Mouse (Mus musculus): ENCODE measurements around the gene Pate2. TPM values are rescaled to one million over a fixed set of nuclear protein-coding genes. Genes with fewer than 3 reads are reported as not detected.

Gene Pate2
- polyA plus RNA-seq, 1 experiment from 2014 or later: 0.96 TPM

- Histone ChIP-seq H3K36me3 (ENCODE audit: control insufficient read depth, insufficient read depth, low read length) (peaks cover 14% of the 10 kb centered on the region; the same call in 1 of the 2 replicates), H3K27ac (ENCODE audit: low read depth, low read length) (no peak overlapping the region), H3K9me3 (ENCODE audit: control insufficient read depth, low read length) (no peaks in the 10 kb centered on the region), H3K9ac (ENCODE audit: low read length) (no peak overlapping the region), H3K4me2 (no peak overlapping the region), H3K4me3 (ENCODE audit: low read depth, low read length) (no peak overlapping the region), H3K27me3 (ENCODE audit: control insufficient read depth, insufficient read depth, low read length) (no peaks in the 10 kb centered on the region), H3K4me1 (ENCODE audit: control insufficient read depth, insufficient read depth, low read length) (peaks cover 8% of the 10 kb centered on the region)
- ATAC-seq (ENCODE audit: low FRiP score): no peak
- WGBS: 92% methylated on average over 5 of the region's 5 CpGs
- no peak for DNase-seq (ENCODE audit: low spot score, missing footprints)
Measured at GRCm38 (mm10) chr9:35564536-35565240, 5.4 kb upstream of the Pate2 start.

DNA sequence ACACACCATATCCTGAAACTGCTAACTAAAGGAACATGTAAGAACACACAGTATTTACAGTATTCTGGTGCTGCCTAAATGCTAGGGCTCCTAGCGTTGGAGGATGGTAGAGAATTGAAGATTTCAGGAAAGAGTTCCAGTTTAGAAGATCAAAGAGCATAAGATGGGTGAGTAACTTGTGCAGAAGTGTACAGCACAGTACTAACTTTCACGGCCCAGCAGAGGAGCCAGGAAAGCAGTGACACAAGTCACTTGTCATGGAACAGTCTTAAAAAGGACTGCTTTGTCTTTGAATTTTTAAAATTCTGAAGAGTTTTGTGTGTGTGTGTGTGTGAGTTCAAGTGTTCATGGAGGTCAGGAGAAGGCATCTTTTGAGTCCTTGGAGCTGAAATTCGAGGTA, 2.1 kb upstream of the Pate2 start:
- DNase-seq (ENCODE audit: low spot score, missing footprints): peak; percentile 61
- H3K4me2 ChIP-seq: no peak overlapping the region
- peaks cover 9% of the 10 kb centered on the region for H3K4me1 ChIP-seq (ENCODE audit: control insufficient read depth, insufficient read depth, low read length)
- no peak overlapping the region for H3K27ac ChIP-seq (ENCODE audit: low read depth, low read length)
- H3K4me3 ChIP-seq (ENCODE audit: low read depth, low read length): no peak overlapping the region
- H3K27me3 ChIP-seq (ENCODE audit: control insufficient read depth, insufficient read depth, low read length): no peaks in the 10 kb centered on the region
- ATAC-seq (ENCODE audit: low FRiP score): no peak
- 87% methylated on average over 3 of the region's 3 CpGs for WGBS
- no peaks in the 10 kb centered on the region for H3K9me3 ChIP-seq (ENCODE audit: control insufficient read depth, low read length)
- H3K36me3 ChIP-seq (ENCODE audit: control insufficient read depth, insufficient read depth, low read length): peaks cover 6% of the 10 kb centered on the region; the same call in 1 of the 2 replicates
- no peak overlapping the region for H3K9ac ChIP-seq (ENCODE audit: low read length)

DNA sequence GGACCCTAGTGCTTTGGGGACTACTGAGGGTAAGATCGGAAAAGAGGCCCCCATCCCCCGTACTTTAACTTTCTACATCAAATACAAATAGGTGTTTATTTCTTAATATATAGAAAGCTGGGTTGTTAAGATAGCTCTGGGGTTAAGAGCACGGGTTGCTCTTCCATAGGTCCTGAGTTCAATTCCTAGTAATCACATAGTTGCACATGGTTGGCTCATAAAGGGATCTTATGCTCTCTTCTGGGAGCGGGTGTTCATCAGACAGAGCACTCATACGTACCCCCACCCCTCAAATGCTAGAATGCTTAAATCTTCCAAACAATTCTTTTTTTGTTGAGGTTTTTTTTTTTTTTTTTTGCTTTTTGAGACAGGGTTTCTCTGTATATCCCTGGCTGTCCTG, 579 bp downstream of the Pate2 start:
- peak overlapping the region; percentile 77 for H3K4me3 ChIP-seq (ENCODE audit: low read depth, low read length)
- WGBS: 8% methylated on average over 5 of the region's 5 CpGs
- H3K27me3 ChIP-seq (ENCODE audit: control insufficient read depth, insufficient read depth, low read length): peaks cover 6% of the 10 kb centered on the region; the same call in 1 of the 2 replicates
- H3K9me3 ChIP-seq (ENCODE audit: control insufficient read depth, low read length): no peaks in the 10 kb centered on the region
- no peak overlapping the region; the same call in 1 of the 2 replicates for H3K27ac ChIP-seq (ENCODE audit: low read depth, low read length)
- no peaks in the 10 kb centered on the region for H3K36me3 ChIP-seq (ENCODE audit: control insufficient read depth, insufficient read depth, low read length)
- DNase-seq (ENCODE audit: low spot score, missing footprints): peak; percentile 73
- peaks cover 9% of the 10 kb centered on the region for H3K4me1 ChIP-seq (ENCODE audit: control insufficient read depth, insufficient read depth, low read length)
- peak; percentile 26 for ATAC-seq (ENCODE audit: low FRiP score)
- peak overlapping the region; percentile 82 for H3K9ac ChIP-seq (ENCODE audit: low read length)
- H3K4me2 ChIP-seq: peak overlapping the region; percentile 47

- no peak for ATAC-seq (ENCODE audit: low FRiP score)
- Histone ChIP-seq H3K9me3 (ENCODE audit: control insufficient read depth, low read length) (no peaks in the 10 kb centered on the region), H3K4me2 (peak overlapping the region; percentile 28; the same call in 1 of the 2 replicates), H3K9ac (ENCODE audit: low read length) (no peak overlapping the region), H3K4me3 (ENCODE audit: low read depth, low read length) (peak overlapping the region; percentile 6; the same call in 1 of the 2 replicates), H3K27ac (ENCODE audit: low read depth, low read length) (no peak overlapping the region), H3K4me1 (ENCODE audit: control insufficient read depth, insufficient read depth, low read length) (peaks cover 4% of the 10 kb centered on the region), H3K36me3 (ENCODE audit: control insufficient read depth, insufficient read depth, low read length) (no peaks in the 10 kb centered on the region), H3K27me3 (ENCODE audit: control insufficient read depth, insufficient read depth, low read length) (peaks cover 6% of the 10 kb centered on the region; the same call in 1 of the 2 replicates)
- peak; percentile 86 for DNase-seq (ENCODE audit: low spot score, missing footprints)
- WGBS: 2% methylated on average over 32 of the region's 32 CpGs
Measured at GRCm38 (mm10) chr9:35574416-35574815, 4.3 kb downstream of the Pate2 start.

GRCm38 (mm10) chr9:35587674-35588073, 17.6 kb downstream of the Pate2 start:
- H3K27me3 ChIP-seq (ENCODE audit: control insufficient read depth, insufficient read depth, low read length): no peaks in the 10 kb centered on the region
- H3K9me3 ChIP-seq (ENCODE audit: control insufficient read depth, low read length): no peaks in the 10 kb centered on the region
- H3K36me3 ChIP-seq (ENCODE audit: control insufficient read depth, insufficient read depth, low read length): no peaks in the 10 kb centered on the region
- H3K27ac ChIP-seq (ENCODE audit: low read depth, low read length): no peak overlapping the region
- no peak for DNase-seq (ENCODE audit: low spot score, missing footprints)
- H3K9ac ChIP-seq (ENCODE audit: low read length): no peak overlapping the region
- no peak overlapping the region for H3K4me3 ChIP-seq (ENCODE audit: low read depth, low read length)
- 38% methylated on average over 1 of the region's 1 CpGs for WGBS
- ATAC-seq (ENCODE audit: low FRiP score): no peak
- H3K4me1 ChIP-seq (ENCODE audit: control insufficient read depth, insufficient read depth, low read length): no peaks in the 10 kb centered on the region
- H3K4me2 ChIP-seq: no peak overlapping the region

GRCm38 (mm10) chr9:35592903-35593302, 22.8 kb downstream of the Pate2 start:
- DNase-seq (ENCODE audit: low spot score, missing footprints) (peak; percentile 85), ATAC-seq (ENCODE audit: low FRiP score) (no peak)
- no peak overlapping the region for H3K27ac ChIP-seq (ENCODE audit: low read depth, low read length)
- no peaks in the 10 kb centered on the region for H3K36me3 ChIP-seq (ENCODE audit: control insufficient read depth, insufficient read depth, low read length)
- no peaks in the 10 kb centered on the region for H3K9me3 ChIP-seq (ENCODE audit: control insufficient read depth, low read length)
- no peak overlapping the region for H3K9ac ChIP-seq (ENCODE audit: low read length)
- H3K4me1 ChIP-seq (ENCODE audit: control insufficient read depth, insufficient read depth, low read length): no peaks in the 10 kb centered on the region
- no peak overlapping the region for H3K4me2 ChIP-seq
- WGBS: 24% methylated on average over 2 of the region's 2 CpGs
- H3K27me3 ChIP-seq (ENCODE audit: control insufficient read depth, insufficient read depth, low read length): no peaks in the 10 kb centered on the region
- no peak overlapping the region for H3K4me3 ChIP-seq (ENCODE audit: low read depth, low read length)

GRCm38 (mm10) chr9:35607647-35608405, 37.7 kb downstream of the Pate2 start:
- Histone ChIP-seq H3K4me3 (ENCODE audit: low read depth, low read length) (no peak overlapping the region), H3K27me3 (ENCODE audit: control insufficient read depth, insufficient read depth, low read length) (no peaks in the 10 kb centered on the region), H3K9ac (ENCODE audit: low read length) (no peak overlapping the region), H3K36me3 (ENCODE audit: control insufficient read depth, insufficient read depth, low read length) (no peaks in the 10 kb centered on the region), H3K4me2 (no peak overlapping the region), H3K9me3 (ENCODE audit: control insufficient read depth, low read length) (no peaks in the 10 kb centered on the region), H3K4me1 (ENCODE audit: control insufficient read depth, insufficient read depth, low read length) (no peaks in the 10 kb centered on the region), H3K27ac (ENCODE audit: low read depth, low read length) (no peak overlapping the region)
- WGBS: 76% methylated on average over 8 of the region's 8 CpGs
- ATAC-seq (ENCODE audit: low FRiP score): no peak
- DNase-seq (ENCODE audit: low spot score, missing footprints): peak; percentile 51

DNA sequence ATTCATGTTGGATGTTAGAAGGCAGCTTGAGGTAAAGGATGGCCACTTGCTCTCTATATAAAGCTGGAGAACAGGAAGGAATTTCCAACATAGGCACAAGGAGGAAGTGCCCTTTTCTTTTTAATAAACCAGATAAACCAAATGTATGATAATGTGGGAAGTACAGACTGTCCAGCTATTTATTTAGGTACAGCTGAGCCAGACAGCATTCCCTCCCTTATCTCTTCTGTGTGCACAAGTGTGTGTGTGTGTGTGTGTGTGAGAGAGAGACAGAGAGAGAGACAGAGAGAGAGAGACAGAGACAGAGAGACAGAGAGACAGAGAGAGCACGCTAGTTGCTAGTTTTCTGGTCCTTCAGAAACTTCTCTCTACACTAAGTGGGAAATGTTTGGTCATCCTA, 41.8 kb downstream of the Pate2 start, which contains the start of gene Pate4:
Gene Pate4 (minus strand): TSS at position 101 of the 400 bp plus-strand sequence.
- ATAC-seq (ENCODE audit: low FRiP score): no peak
- no peak for DNase-seq (ENCODE audit: low spot score, missing footprints)
- Histone ChIP-seq H3K9ac (ENCODE audit: low read length) (no peak within 1 kb of the TSS), H3K27ac (ENCODE audit: low read depth, low read length) (no peak within 1 kb of the TSS), H3K4me3 (ENCODE audit: low read depth, low read length) (no peak within 1 kb of the TSS), H3K27me3 (ENCODE audit: control insufficient read depth, insufficient read depth, low read length) (no peaks in the 10 kb centered on the region), H3K36me3 (ENCODE audit: control insufficient read depth, insufficient read depth, low read length) (no peaks in the 10 kb centered on the region), H3K4me2 (no peak within 1 kb of the TSS), H3K9me3 (ENCODE audit: control insufficient read depth, low read length) (no peaks in the 10 kb centered on the region), H3K4me1 (ENCODE audit: control insufficient read depth, insufficient read depth, low read length) (no peaks in the 10 kb centered on the region)
- WGBS: 96% methylated on average over 1 of the region's 1 CpGs

- H3K9ac ChIP-seq (ENCODE audit: low read length): no peak overlapping the region
- no peaks in the 10 kb centered on the region for H3K9me3 ChIP-seq (ENCODE audit: control insufficient read depth, low read length)
- H3K27me3 ChIP-seq (ENCODE audit: control insufficient read depth, insufficient read depth, low read length): no peaks in the 10 kb centered on the region
- H3K4me2 ChIP-seq: no peak overlapping the region
- H3K4me3 ChIP-seq (ENCODE audit: low read depth, low read length): no peak overlapping the region
- no peak for DNase-seq (ENCODE audit: low spot score, missing footprints)
- ATAC-seq (ENCODE audit: low FRiP score): no peak
- no peak overlapping the region for H3K27ac ChIP-seq (ENCODE audit: low read depth, low read length)
- no peaks in the 10 kb centered on the region for H3K36me3 ChIP-seq (ENCODE audit: control insufficient read depth, insufficient read depth, low read length)
- no peaks in the 10 kb centered on the region for H3K4me1 ChIP-seq (ENCODE audit: control insufficient read depth, insufficient read depth, low read length)
- 36% methylated on average over 2 of the region's 2 CpGs for WGBS
Measured at GRCm38 (mm10) chr9:35614005-35614404, 43.9 kb downstream of the Pate2 start.

All from midbrain, embryonic 11.5 days (tissue).